Mouse (Mus musculus): ENCODE results near the gene Slain1.

GRCm38 (mm10) chr14:103720163-103720562, 70.1 kb downstream of the Slain1 start:
- TF ChIP-seq CTCF (IDR thresholded peaks at IDR 0.05; ENCODE audit: borderline replicate concordance, control insufficient read depth, extremely low read depth, insufficient read depth, low read length, poor library complexity) (no peak), POLR2A (IDR thresholded peaks at IDR 0.05; ENCODE audit: control insufficient read depth, extremely low read depth, insufficient read depth, low read length, poor library complexity) (no peak)

Measured in thymus, adult 2 months (tissue).